Mouse (Mus musculus) CH12.LX (cell line): Measurements from ENCODE around the gene Jmjd8.

Source experiments
- CTCF ChIP-seq, 2 experiments: IDR thresholded peaks in 1 of 2; conservative IDR thresholded peaks in 1 of 2; 2 replicates each; pipeline ENCODE4 v1.5.1; 2011 to 2012; ENCODE audit warnings: low read depth in 2 of 2, low read length in 2 of 2, improper control_type of control experiment in 1 of 2, inconsistent platforms in 1 of 2, mild to moderate bottlenecking in 1 of 2, moderate library complexity in 1 of 2
- EP300 ChIP-seq: IDR thresholded peaks from 2 replicates; pipeline ENCODE4 v1.6.1; 2011; ENCODE audit warnings: low read length, improper control_type of control experiment
- NELFE ChIP-seq: IDR thresholded peaks from 2 replicates; pipeline ENCODE4 v1.6.1; 2011; ENCODE audit warnings: low read depth, low read length, improper control_type of control experiment
- POLR2A ChIP-seq: IDR thresholded peaks from 2 replicates; pipeline ENCODE4 v1.6.1; 2011; ENCODE audit warnings: low read depth, mild to moderate bottlenecking, improper control_type of control experiment, low read length
- USF1 ChIP-seq: IDR thresholded peaks from 2 replicates; pipeline ENCODE4 v1.6.1; 2014; ENCODE audit warnings: low read depth, mild to moderate bottlenecking, inconsistent platforms, low read length, improper control_type of control experiment
- ZMIZ1 ChIP-seq: IDR thresholded peaks from 2 replicates; pipeline ENCODE4 v1.6.1; 2012; ENCODE audit warnings: low read depth, mild to moderate bottlenecking, inconsistent platforms, low read length, improper control_type of control experiment

GRCm38 (mm10) chr17:25791843-25792527 is 36.7 kb upstream of the Jmjd8 start:
- TF ChIP-seq USF1 = no peak
- TF ChIP-seq ZMIZ1 = peak; percentile 85
- TF ChIP-seq CTCF (conservative IDR thresholded peaks at IDR 0.05 in 1 of 2, IDR thresholded peaks at IDR 0.05 in 1 of 2; ENCODE audit: low read depth in 2 of 2, low read length in 2 of 2) = no peak
- 0 out of 2 replicates have a peak, but pooled peaks have one; percentile 76 for TF ChIP-seq NELFE
- peak; percentile 79 for TF ChIP-seq POLR2A
- TF ChIP-seq EP300 = no peak
